Mouse (Mus musculus) heart, embryonic 15.5 days (tissue): ENCODE results near the gene Immp2l. TPM values are rescaled to one million over a fixed set of nuclear protein-coding genes. Genes with fewer than 3 reads are reported as not detected.

Source experiments
- ATAC-seq: fragments of 200-750 bp; cut with Nextera tagmentation; replicated peaks from 2 replicates; pipeline ENCODE4 v1.8.0; 2017; ENCODE audit warnings: low read depth, moderate TSS enrichment; ENCODE audit not compliant: insufficient number of reproducible peaks, insufficient read depth, low FRiP score
- H3K27ac ChIP-seq: fragments of 300-500 bp; sonication (generic); 2 replicates; pipeline ENCODE4 v1.5.1; 2015; ENCODE audit warnings: mild to moderate bottlenecking, inconsistent platforms
- H3K27me3 ChIP-seq: fragments of 300-500 bp; sonication (generic); 2 replicates; pipeline ENCODE4 v1.6.1; 2015; ENCODE audit warnings: inconsistent platforms
- H3K36me3 ChIP-seq: fragments of 300-500 bp; sonication (generic); 2 replicates; pipeline ENCODE4 v1.6.1; 2015; ENCODE audit warnings: mild to moderate bottlenecking, inconsistent platforms
- H3K4me1 ChIP-seq: fragments of 300-500 bp; sonication (generic); replicated peaks from 2 replicates; pipeline ENCODE4 v1.6.1; 2015; ENCODE audit warnings: inconsistent platforms
- H3K4me2 ChIP-seq: fragments of 300-500 bp; sonication (generic); 2 replicates; pipeline ENCODE4 v1.6.1; 2015; ENCODE audit warnings: inconsistent platforms, mild to moderate bottlenecking, moderate library complexity
- H3K4me3 ChIP-seq: fragments of 300-500 bp; sonication (generic); 2 replicates; pipeline ENCODE4 v1.5.1; 2015; ENCODE audit warnings: mild to moderate bottlenecking, inconsistent platforms
- H3K9ac ChIP-seq: fragments of 300-500 bp; sonication (generic); 2 replicates; pipeline ENCODE4 v1.6.1; 2015; ENCODE audit warnings: mild to moderate bottlenecking, inconsistent platforms
- H3K9me3 ChIP-seq: fragments of 300-500 bp; sonication (generic); replicated peaks from 2 replicates; pipeline ENCODE4 v1.6.1; 2016; ENCODE audit warnings: inconsistent platforms
- WGBS: fragments of 180-500 bp; shearing (Covaris S2); methylation state at CpG from one replicate; pipeline ENCODE4 v1.1.7; 2015; ENCODE audit warnings: mixed read lengths; 5-methylcytosine and 5-hydroxymethylcytosine counted together
- polyA plus RNA-seq: library from polyadenylated mRNA; unstranded; fragments of >200 nt; fragmentation: Nextera tagmentation; extraction: Ambion mirVana; gene quantifications from 2 replicates; pipeline ENCODE4 v1.2.1, GENCODE M21; 2015

Immp2l gene
- polyA plus RNA-seq, 1 experiment from 2014 or later: 8.3 TPM

DNA sequence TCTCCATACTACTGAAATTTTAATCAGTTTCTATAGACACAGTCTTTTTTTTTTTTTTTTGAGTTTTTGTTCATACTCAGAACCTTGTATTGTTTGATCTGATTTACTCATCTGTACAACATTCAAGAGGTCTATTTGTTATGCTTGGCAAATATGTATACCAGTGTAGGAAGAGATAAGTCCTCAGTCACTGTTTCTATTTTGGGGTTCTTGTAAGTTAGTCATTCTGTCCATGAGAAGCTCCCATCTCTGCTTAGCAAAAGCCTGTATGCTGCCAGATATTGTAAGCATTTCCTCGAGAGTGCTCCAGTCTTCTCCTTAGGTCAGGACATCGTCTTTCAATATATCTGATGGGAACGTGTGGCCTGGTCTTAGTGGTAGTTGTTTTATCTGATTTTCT, 168.9 kb downstream of the Immp2l start:
- Histone ChIP-seq H3K9ac (no peak overlapping the region), H3K36me3 (no peaks in the 10 kb centered on the region), H3K27me3 (no peaks in the 10 kb centered on the region), H3K4me1 (peaks cover 8% of the 10 kb centered on the region), H3K9me3 (no peaks in the 10 kb centered on the region), H3K4me3 (no peak overlapping the region), H3K4me2 (no peak overlapping the region), H3K27ac (no peak overlapping the region)
- no peak for ATAC-seq
- 19% methylated on average over 3 of the region's 3 CpGs for WGBS

DNA sequence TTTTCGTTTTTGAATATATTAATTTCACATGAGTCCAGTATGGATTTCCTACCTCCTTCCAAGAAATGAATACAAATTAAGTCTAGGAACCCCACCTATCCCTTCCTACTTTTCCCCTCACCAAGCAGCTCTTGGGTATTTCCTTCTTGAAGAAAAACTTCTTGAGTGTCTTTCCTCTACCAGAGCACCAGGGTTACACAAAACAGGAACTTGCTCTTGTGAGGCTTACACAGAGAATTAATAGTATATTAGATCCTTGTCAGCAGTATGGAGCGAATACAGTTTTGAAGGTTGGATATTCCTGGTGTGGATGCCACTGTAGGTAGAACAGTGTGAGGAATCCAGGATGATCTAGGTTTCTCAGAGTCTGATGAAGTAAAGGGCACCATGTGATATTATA, 172.5 kb downstream of the Immp2l start:
- Histone ChIP-seq H3K27me3 (no peaks in the 10 kb centered on the region), H3K36me3 (no peaks in the 10 kb centered on the region), H3K4me3 (no peak overlapping the region), H3K4me1 (peaks cover 8% of the 10 kb centered on the region), H3K4me2 (no peak overlapping the region), H3K9ac (no peak overlapping the region), H3K27ac (no peak overlapping the region), H3K9me3 (no peaks in the 10 kb centered on the region)
- 81% methylated on average over 2 of the region's 2 CpGs for WGBS
- no peak for ATAC-seq

DNA sequence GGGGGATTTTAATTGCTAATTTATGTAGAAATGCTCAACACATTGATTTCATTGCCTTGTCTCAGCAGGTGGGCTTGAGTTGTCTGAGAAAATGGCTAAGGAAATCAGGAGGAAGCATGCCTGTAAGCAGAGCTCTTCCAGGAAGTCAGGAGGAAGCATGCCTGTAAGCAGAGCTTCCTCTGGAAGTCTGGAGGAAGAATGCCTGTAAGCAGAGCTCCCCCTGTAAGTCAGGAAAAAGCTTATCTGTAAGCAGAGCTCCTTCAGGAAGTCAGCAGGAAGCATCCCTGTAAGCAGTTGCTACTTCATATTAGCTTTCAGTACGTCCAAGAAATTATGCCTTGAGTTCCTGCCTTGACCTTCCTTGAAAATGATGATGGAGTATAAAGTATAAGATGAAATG, 191.3 kb downstream of the Immp2l start:
- no peak for ATAC-seq
- Histone ChIP-seq H3K27ac (no peak overlapping the region), H3K27me3 (no peaks in the 10 kb centered on the region), H3K9ac (no peak overlapping the region), H3K4me3 (no peak overlapping the region), H3K36me3 (no peaks in the 10 kb centered on the region), H3K4me2 (no peak overlapping the region), H3K4me1 (no peaks in the 10 kb centered on the region), H3K9me3 (no peaks in the 10 kb centered on the region; the same call in 1 of the 2 replicates)
- WGBS: 37% methylated on average over 1 of the region's 1 CpGs

DNA sequence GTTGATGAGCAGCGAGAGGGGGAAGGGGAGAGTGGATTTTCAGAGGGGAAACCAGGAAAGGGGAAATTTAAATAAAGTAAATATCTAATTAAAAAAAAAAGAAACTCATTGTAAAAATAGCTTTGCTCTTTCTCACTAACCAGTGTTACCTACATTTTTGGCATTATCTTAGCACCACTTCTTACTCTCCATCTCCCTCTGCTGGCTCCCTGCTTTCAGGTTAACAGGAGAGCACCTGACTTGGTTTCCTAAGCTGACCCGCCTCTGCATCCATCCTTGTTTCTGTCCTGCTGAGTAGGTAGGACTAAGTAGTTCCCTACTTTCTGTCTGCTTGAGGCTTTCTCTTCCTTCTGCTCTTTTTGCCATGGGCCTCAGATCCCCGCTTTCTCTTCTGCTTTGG, 198.0 kb downstream of the Immp2l start:
- no peaks in the 10 kb centered on the region for H3K27me3 ChIP-seq
- no peak overlapping the region for H3K9ac ChIP-seq
- H3K27ac ChIP-seq: no peak overlapping the region
- H3K4me1 ChIP-seq: no peaks in the 10 kb centered on the region
- ATAC-seq: no peak
- H3K9me3 ChIP-seq: no peaks in the 10 kb centered on the region
- H3K4me2 ChIP-seq: no peak overlapping the region
- no peak overlapping the region for H3K4me3 ChIP-seq
- WGBS: 66% methylated on average over 3 of the region's 3 CpGs
- H3K36me3 ChIP-seq: no peaks in the 10 kb centered on the region

DNA sequence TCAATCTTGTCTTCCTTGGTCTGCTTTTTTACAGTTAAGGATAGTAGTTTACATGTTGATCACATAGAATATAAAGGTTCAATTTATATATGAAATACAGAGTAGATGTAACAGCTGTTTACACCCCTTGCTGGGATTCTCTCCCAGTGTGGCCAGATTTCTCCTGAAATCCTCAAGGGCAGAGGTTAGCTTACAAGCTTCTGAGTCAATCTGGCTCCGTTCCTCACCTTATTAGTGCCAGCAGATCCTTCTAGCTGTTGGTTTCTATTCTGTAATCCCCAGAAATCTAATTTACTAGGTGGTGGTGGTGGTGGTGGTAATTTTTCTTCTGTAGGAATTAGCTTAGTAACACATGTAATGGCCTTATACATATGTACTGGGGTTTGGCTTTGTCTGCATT, 199.8 kb downstream of the Immp2l start:
- WGBS: 70% methylated on average over 1 of the region's 1 CpGs
- no peak overlapping the region for H3K4me3 ChIP-seq
- H3K27ac ChIP-seq: no peak overlapping the region

DNA sequence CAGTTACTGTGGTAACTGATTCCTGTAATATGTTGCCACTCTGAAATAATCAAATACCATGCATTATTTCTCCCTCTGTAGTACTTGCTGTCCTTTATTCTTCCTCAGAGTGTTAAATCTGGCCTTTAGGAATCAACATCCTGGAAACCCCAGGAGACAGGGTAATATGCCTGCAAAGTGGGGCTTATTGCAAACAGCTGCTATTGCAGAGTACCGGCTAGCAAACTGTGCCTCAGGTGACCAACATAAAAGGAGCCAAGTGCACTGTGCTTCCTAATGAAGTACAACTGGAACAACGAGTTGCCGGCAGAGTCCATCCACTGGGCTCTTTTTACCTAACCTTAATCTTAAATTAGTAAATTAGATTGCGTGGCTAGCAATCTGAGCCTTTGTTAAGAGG, 200.6 kb downstream of the Immp2l start:
- no peaks in the 10 kb centered on the region for H3K9me3 ChIP-seq
- H3K4me2 ChIP-seq: no peak overlapping the region
- no peak overlapping the region for H3K4me3 ChIP-seq
- 81% methylated on average over 4 of the region's 4 CpGs for WGBS
- H3K4me1 ChIP-seq: no peaks in the 10 kb centered on the region
- no peak overlapping the region for H3K9ac ChIP-seq
- no peaks in the 10 kb centered on the region for H3K36me3 ChIP-seq
- H3K27ac ChIP-seq: no peak overlapping the region
- no peaks in the 10 kb centered on the region for H3K27me3 ChIP-seq
- no peak for ATAC-seq

More for the DNA sequence above, 199.8 kb downstream of the Immp2l start:
- Histone ChIP-seq H3K9ac (no peak overlapping the region), H3K27me3 (no peaks in the 10 kb centered on the region), H3K4me2 (no peak overlapping the region), H3K9me3 (no peaks in the 10 kb centered on the region), H3K4me1 (no peaks in the 10 kb centered on the region), H3K36me3 (no peaks in the 10 kb centered on the region)
- no peak for ATAC-seq

DNA sequence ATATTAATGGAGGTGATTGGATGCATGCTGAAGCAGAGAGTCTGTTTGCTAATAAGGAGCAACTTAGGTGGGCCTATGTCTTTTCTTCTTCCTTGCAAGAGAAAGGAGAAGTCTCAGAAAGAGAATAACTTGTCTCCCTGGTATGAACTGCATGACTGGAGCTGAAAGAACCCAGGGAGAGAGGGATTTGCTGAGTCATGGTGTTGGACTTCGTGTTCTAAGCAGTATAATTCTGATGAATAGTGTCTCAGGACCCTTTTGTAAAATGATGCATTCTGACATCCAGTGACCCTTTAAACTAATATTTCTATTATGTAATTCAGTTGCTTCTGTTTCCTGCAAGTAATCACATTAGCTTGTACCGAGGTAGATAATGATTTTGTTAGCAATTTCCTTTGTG, 208.1 kb downstream of the Immp2l start:
- ATAC-seq: no peak
- no peaks in the 10 kb centered on the region for H3K27me3 ChIP-seq
- H3K4me2 ChIP-seq: no peak overlapping the region
- H3K27ac ChIP-seq: no peak overlapping the region
- no peak overlapping the region for H3K4me3 ChIP-seq
- no peaks in the 10 kb centered on the region for H3K36me3 ChIP-seq
- H3K9me3 ChIP-seq: no peaks in the 10 kb centered on the region
- H3K4me1 ChIP-seq: no peaks in the 10 kb centered on the region
- WGBS: 53% methylated on average over 2 of the region's 2 CpGs
- H3K9ac ChIP-seq: no peak overlapping the region

DNA sequence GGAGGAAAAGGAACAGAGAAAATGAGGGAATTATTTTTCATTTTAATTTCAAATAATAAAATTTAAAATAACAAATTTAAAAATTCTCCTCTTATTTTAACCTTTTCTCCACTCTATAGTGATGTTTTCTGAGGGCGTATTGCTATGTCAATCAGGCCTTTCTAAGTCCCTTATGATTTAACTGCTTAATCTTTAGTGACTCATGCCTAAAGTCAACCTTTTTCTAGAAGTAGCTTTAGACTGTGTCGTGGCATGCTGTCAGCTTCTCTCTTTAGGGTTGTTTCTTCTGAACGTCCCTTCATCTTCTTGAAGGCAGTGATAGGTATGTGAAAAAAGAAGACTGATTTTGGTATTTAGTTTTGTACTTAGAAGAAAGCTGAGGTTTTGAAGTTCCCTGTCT, 214.0 kb downstream of the Immp2l start:
- H3K9ac ChIP-seq: no peak overlapping the region
- no peak overlapping the region for H3K27ac ChIP-seq
- WGBS: 58% methylated on average over 3 of the region's 3 CpGs
- no peak overlapping the region for H3K4me2 ChIP-seq
- no peaks in the 10 kb centered on the region for H3K9me3 ChIP-seq
- H3K4me1 ChIP-seq: no peaks in the 10 kb centered on the region
- no peak overlapping the region for H3K4me3 ChIP-seq
- H3K27me3 ChIP-seq: no peaks in the 10 kb centered on the region
- no peaks in the 10 kb centered on the region for H3K36me3 ChIP-seq
- ATAC-seq: no peak

DNA sequence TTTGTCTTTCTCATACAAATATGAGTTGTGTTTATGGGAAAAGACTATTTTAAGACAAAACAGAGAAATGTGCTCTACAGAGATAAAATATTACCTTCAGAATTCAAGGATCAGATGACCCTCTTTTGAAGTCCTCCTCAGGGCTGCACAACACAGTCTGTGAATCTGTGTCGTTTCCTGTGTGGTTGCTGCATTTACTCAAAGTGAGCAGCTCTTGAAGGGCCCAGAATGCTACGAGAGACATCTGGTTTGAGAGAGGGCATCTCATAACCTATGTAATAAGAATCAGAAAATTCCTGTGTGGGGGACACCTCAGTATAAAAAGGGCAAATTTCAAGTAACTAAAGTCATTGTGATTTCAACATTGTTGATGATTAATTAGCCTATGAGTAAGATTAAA, 217.3 kb downstream of the Immp2l start:
- Histone ChIP-seq H3K9ac (no peak overlapping the region), H3K27ac (no peak overlapping the region), H3K4me3 (no peak overlapping the region), H3K9me3 (no peaks in the 10 kb centered on the region), H3K27me3 (no peaks in the 10 kb centered on the region), H3K4me2 (no peak overlapping the region), H3K4me1 (no peaks in the 10 kb centered on the region), H3K36me3 (no peaks in the 10 kb centered on the region)
- whole genome bisulfite sequencing: 49% methylated on average over 2 of the region's 2 CpGs
- no peak for ATAC-seq

DNA sequence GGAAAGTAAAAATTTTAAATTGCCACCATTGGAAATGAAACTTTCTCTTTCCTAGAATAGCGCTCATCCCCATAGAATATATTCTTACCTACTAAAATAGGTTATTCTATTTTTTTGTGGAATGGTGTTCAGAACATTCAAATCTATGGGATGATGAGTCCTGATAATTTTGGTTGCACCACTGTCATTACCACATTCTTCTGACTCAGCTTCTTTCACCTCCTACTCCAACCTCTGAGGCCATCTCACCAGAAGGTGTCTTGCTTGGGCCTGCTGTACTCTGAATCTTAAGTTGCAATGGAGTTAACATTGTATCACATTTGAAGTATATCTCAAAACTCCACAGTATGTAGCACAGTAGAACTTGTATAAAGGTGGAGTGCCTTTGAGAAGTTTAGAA, 224.4 kb downstream of the Immp2l start:
- Histone ChIP-seq H3K36me3 (no peaks in the 10 kb centered on the region), H3K4me3 (no peak overlapping the region), H3K27ac (no peak overlapping the region), H3K9me3 (no peaks in the 10 kb centered on the region), H3K27me3 (no peaks in the 10 kb centered on the region), H3K4me2 (no peak overlapping the region), H3K4me1 (no peaks in the 10 kb centered on the region), H3K9ac (no peak overlapping the region)
- no peak for ATAC-seq
- WGBS: 92% methylated on average over 1 of the region's 1 CpGs

DNA sequence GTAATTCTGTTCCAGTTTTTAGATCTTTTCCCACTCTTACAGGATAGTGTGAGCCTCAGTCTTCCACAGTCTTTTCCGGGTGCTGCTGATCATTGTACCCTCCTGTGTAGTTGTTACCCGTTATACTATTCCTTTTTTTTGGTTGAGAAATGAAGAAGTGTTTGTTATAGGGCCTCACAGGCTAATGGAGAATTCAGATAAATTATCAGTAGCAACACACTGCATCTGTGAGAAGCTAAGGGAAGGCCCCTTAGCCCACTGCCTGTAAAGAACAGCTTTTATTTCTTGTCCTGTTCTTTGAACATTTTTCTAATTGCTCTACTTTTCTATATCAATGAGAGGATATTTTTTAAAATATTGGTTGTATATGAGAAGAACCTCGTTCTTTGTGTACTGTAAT, 226.2 kb downstream of the Immp2l start:
- H3K4me2 ChIP-seq: no peak overlapping the region
- ATAC-seq: no peak
- 86% methylated on average over 3 of the region's 3 CpGs for WGBS

DNA sequence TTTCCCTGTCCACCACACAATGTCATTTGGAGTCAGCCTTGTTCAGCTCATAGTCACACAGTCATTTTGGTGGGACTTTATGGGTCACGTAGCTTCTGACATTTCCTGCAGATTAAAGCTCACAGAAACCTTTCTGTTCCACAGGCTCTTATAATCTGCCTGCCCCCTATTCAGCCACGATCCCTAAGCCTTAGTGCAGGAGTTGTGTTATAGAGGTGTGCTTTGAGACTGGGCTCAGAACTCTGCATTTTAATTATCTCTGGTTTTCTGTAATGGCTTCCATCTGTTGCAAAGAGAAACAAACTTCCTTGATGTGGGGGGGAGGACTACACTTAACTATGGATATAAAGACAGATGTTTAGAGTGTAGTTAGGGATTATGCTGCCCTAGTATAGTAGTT, 234.0 kb downstream of the Immp2l start:
- H3K36me3 ChIP-seq: no peaks in the 10 kb centered on the region
- no peak for ATAC-seq
- H3K27me3 ChIP-seq: no peaks in the 10 kb centered on the region
- H3K27ac ChIP-seq: no peak overlapping the region
- 72% methylated on average over 2 of the region's 2 CpGs for WGBS
- H3K4me1 ChIP-seq: no peaks in the 10 kb centered on the region
- no peak overlapping the region for H3K4me3 ChIP-seq
- H3K4me2 ChIP-seq: no peak overlapping the region
- no peak overlapping the region for H3K9ac ChIP-seq
- H3K9me3 ChIP-seq: no peaks in the 10 kb centered on the region; the same call in 1 of the 2 replicates

More for the DNA sequence above, 226.2 kb downstream of the Immp2l start:
- Histone ChIP-seq H3K27me3 (no peaks in the 10 kb centered on the region), H3K4me1 (no peaks in the 10 kb centered on the region), H3K9me3 (no peaks in the 10 kb centered on the region), H3K27ac (no peak overlapping the region), H3K4me3 (no peak overlapping the region), H3K36me3 (no peaks in the 10 kb centered on the region), H3K9ac (no peak overlapping the region)
